Mouse (Mus musculus) kidney, postnatal 25 days (tissue): ENCODE measurements around the gene Clic4.
"Not testable (repeated sequence)": the region's sequence is repeated elsewhere in the genome, so short reads cannot be mapped to it uniquely, and the experiment has no call there.

Source experiments
- DNase-seq, 2 experiments: peaks; one replicate each; pipeline ENCODE4 v3.0.0; 2021; ENCODE audit warnings: mixed read lengths in 2 of 2

Clic4 gene

DNA sequence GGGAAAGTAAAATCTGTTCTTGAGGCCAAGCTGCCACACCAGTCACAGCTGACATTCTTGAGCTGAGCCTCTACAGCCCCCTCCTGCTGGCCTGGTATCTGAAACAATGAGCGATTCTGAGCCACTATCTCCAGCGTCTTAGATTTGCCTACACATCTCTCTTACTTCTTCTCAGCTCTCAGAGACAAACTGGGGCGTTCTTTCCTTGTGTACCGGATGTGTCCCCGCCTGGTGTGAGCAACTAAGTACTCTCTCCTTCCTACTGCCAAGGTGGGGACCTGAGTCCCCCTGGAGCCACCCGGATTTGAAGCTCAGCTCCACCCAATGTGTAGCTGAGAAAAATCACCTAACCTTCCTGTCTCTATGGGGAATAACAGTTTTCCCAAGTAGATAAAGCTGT, 19.2 kb upstream of the Clic4 start:
- no peak for DNase-seq

DNA sequence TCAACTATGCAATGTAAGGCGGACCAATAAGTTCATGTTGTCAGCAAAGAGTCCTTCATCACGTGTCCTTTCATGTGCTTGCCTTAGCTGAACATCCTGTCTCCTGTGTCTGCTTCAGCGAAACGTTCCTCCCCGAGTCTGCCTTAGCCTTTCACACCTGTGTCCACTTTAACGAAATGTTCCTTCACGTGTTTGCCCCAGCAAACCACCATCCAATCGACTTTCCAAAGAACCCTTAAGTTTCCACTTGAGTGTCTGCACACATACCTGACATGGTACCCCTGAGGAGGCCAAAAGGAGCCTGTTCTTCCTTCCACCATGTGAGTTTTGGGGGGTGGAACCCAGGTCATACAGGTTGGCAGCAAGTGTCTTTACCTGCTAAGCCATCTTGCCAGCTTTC, 18.6 kb upstream of the Clic4 start:
- no peak for DNase-seq

DNA sequence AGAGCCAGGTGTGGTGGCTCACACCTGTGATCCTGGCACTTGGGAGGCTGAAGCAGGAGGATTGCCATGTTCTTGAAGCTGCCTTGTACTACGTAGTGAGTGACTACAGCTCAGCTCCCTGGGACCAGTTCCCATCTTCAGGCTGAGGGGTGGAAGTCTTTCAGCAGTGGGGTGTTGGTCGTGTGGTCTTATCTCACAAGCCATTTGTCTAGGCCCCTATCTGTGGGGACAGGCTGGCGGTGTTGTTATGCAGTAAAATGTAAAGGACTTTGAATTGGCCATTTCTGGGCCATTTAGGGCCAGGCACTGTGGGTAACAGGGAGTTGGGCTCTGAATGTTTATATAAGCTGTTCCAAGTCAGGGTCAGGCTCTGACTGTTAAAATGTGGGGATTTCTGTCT, 15.4 kb upstream of the Clic4 start:
- DNase-seq, result no peak

DNA sequence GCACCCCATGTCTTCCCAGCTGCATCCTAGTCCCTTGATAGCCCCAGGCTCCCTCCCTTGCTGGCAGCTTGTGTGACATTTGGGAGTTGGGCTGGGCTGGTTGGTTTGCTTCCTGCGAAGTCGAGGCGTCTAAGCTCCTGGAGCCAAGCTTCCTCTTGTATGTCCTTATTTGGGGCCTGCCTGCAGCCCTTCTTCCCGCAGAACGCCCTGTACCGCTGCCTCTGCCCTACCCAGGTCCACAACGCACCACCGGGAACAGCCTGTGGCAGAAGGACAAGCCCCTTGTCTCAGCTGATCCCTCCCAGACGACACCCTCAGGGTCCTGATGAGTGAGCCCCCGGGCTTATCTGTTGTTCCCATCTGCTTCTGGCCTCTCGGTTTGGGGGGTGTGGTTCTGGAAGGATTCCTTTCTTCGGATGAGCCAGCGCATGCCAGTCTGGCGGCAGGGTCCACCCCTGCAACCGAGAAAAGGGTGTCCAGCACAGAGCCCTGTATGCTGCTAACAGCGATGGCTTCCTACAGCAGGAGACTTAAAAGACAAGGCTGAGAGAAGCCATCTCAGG, 14.3 kb upstream of the Clic4 start:
- DNase-seq, result peak; percentile 41 to 81

DNA sequence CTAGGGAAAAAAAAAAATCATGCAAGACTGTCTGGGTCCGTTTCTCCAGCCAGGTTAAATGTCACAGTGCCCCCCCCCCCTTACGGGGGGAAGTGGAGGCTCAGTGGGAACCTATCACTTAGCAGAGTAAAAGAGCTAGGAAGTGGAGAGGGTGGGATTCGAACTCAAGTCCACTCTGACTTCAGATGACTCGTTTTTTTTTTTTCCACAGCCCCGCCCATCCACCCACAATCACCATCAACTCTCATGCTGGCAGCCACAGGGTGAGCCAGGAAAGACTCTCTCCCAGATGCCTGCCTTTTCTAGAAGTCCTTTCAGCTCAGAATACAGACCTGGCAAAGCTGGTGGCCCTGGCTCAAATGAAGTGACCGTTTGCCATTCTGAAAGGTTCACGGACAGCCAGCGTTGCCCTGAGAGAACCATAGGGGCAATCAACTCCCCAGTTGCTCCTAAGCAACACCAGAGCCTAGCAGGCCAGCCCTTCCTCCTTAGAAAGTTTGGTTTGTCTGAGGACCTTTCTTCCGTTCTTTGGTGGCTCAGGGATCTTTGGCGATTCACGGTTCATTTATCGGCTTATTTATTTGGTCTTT, 13.5 kb upstream of the Clic4 start:
- DNase-seq, result no peak

DNA sequence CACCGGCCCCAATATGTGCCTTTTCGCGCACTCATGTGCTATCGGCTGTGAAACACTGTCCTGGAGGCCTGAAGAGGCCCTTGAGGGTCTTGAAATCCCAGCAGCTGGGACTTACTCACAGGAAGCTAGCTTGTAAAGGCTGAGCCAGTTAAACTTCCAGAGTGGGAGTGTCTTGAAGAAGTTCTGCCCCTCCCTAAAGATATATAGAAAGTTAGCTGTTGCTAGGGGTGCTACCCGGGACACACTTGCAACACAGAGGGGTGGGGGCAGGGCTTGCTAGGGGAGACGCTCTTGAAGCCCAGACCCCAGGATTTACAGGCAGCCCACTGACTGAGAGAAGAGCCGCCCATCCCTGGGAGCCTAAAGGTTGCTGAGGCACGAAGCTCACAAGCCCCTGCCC, 12.8 kb upstream of the Clic4 start:
- DNase-seq, result no peak

DNA sequence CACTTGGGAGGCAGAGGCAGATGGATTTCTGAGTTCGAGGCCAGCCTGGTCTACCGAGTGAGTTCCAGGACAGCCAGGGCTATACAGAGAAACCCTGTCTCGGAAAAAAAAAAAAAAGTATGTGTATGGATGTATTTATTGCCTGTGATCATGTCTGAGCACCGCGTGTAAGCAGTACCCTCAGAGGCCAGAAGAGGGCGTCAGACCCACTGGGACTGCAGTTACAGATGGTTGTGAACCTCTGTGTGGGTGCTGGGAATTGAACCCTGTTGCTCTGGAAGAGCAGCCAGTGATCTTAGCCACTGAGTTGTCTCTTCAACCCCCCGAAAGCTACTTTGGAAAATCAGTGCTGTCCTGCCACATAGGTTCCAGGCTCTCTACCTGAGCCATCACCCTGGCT, 11.3 kb upstream of the Clic4 start:
- no peak for DNase-seq

DNA sequence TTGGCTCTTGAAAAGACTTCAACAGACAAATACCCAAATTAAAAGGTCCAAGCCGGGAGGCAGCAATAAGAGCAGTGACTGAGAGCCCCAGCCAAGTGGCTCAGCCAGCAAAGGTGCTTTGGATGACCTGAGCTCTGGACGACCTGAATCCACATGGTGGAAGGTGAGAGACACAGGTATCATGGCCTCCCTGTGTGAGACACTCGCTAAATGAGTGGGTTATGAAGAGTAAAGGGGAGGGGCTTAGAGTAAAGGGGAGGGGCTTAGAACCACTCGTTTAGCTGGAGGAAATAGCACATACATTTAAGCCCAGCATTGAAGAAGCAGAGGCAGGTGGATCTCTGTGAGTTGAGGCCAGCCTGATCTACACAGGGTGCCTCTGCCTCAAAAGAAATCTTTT, 10.8 kb upstream of the Clic4 start:
- no peak for DNase-seq

DNA sequence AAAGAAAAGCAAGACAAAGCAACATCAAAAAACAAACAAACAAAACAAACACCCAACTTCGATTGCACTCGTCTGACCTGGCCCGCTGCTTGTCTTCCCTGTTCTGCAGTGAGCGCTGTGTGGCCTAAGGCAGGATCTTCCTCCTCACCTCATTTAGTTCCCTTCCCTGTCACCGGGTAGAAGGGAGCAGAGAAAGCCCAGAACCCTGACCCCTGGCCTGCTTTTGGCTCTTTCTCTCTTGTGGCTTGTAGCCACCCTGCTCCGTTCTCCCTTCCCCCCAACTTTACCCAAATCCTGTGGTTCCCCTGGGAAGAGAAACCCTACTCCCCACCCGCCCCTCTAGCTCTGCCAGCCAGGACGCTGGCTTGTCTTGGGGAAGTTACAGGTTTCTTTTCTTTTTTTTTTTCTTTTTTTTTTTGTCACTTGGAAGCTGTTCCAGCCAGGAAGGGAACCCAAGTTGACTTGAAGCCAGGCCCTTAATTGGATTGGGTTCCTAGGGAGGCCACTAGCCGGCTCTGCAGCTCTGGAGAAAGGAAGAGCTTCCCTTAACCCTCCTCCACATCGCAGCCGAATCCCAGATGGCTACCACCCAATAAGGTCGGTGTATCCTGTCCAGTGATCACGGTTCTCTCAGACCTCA, 10.2 kb upstream of the Clic4 start:
- DNase-seq, result peak; percentile 65 to 82

DNA sequence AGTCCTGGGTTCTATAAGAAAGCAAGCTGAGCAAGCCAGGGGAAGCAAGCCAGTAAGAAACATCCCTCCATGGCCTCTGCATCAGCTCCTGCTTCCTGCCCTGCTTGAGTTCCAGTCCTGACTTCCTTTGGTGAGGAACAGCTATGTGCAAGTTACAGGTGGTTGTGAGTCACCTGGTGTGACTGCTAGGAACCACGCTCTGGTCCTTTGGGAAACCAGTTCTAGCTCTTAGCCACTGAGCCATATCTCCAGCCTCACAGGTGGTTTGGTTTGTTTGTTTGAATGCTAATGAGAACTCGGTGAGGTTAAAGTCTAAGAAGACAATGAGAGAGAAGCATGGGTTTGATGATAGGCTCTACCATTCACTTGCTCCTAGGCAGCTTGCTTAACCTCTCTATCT, 7.4 kb upstream of the Clic4 start:
- DNase-seq, result not testable (repeated sequence)

DNA sequence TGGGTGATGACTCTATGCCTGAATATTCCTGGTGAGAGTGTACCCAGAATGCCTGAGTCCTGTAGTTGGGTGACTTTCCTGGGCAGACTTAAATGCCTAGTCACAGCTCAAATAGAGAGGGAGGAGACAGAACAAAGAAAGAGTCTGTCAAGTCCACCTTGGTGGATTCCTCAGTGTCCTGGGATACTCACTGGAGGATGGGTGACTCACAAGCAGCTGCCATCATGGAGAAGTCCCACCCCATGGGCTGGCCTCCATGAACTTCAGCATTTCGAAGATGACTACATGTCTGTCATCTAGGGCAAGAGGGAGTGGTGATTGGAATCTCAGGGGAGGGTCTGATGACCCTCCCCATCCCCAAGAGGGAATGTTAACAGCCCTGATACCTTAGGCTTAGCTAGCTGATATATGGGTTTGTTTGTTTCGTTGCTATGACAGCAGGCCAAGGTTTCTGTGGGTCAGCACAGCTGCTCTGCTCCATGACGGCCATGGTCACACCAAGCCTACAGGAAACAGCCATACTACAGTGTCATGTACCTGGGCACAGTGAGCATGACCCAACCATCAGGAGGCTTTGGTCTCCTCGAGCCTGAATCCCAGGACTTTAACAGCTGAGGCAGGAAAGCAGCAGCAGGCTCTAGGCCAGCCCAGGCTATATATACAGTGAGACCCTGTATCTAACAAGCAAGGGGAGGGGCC, 4.2 kb upstream of the Clic4 start:
- DNase-seq, result no peak

DNA sequence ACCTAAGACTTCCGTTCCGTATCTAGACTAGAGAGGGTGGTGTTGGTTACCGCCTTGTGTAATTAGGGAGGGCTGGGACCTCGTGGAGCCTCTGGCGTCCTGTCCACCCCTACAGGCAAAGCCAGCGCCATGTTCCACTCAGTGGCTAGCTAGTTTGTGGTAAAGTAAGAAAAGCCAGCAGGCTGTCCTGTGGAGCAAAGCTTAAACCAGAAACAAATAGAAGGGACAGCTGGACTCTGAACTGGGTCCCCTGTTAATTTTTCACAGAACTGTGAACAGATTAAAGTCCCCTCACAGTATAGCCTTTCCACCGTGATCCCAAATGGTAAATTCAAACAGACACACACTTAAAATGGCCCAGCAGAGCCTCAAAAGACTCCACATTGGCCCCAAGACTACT, 2.1 kb upstream of the Clic4 start:
- peak; percentile 64 to 78 for DNase-seq

DNA sequence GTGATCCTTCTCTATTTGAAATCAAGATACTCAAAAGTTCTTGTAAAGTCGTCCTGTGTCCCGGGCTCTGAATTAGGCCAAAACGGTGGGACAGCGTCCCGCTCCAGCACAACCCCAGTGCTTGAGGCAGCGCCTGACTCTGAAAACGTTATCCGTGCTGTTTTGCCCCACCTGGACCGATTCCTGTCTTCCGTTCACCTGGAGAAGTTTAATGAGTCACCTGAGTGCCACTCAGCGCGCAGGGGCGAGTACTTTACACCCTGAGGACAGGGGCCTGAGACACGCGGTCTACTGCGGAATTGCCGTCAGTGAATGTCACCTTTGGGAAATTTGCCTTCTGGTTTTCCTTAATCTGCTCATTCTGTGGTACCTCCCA, 681 bp upstream of the Clic4 start:
- peak; percentile 70 to 87 for DNase-seq

DNA sequence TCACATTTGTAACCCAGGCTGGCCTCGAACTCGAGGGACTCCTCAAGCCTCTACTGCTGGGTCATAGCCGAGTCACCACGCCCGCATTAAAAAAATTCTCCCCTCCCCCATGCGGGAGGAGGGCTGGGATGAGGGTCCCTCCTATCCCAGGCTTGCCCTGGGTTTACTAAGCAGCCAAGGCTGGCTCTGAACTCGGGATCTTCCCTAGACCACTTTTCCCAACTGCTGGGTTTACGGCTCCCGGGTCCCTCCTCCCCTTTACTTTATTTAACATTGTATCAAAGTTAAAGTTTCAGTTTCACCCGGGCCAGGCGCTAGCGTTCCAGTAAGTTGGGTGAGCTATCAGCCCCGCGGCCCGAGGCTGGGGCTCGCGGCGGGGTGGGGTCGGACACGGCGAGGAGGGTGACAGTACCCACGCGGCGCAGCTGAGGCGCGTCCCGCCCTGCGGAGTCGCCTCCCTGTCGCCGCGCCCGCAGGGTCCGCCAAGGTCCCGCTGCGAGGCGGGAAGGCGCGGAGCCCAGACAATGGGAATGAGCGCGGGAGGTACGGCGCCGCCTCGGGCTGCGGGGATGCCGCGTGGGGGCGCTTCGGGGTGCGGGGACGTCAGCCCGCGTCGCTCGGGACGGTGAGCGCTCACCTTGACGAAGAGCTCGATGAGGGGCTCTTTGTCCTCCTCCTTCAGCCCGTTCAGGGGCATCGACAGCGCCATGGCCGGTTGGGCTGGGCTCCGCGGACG, 565 bp downstream of the Clic4 start:
- DNase-seq, result peak; percentile 75 to 87

DNA sequence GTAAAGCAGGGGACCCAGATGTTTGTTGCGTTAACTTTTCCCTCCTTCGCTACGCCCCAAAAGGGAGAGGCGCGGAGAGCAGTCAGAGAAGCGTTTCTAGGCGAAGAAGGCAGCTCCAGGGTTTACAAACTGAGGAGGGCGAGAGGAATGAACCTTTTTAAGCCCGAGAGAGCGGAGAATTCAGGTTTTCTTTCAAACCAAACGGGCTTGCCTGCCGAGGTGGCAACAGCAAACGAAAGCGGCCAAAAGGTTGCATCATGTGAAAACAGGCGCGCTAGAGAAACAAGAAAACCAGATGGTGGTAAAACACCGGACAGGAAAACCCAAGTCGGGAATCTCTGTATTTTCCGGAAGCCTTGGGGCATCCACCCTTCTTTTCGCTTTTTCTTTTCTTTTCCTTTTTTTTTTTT, 1.2 kb downstream of the Clic4 start:
- no peak for DNase-seq

DNA sequence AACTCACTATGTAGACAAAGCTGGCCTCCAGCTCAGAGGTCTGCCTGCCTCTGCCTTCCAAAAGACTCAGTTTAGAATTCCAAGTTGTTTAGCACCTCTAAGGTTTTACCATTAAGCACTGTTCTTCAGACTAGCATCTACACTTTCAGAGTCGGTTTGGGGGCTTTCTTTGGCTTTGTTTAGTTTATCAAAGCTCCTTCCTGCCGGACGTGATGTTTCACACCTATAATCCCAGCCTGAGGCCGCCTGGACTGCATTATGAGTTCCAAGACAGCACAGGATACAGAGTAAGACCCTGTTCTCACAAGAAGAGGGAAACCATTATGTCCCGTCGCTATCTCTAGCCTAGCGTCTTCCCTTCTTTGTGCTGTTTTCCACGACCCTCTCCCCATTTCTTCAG, 2.1 kb downstream of the Clic4 start:
- peak in 1 of 2 experiments; percentile 19 for DNase-seq

DNA sequence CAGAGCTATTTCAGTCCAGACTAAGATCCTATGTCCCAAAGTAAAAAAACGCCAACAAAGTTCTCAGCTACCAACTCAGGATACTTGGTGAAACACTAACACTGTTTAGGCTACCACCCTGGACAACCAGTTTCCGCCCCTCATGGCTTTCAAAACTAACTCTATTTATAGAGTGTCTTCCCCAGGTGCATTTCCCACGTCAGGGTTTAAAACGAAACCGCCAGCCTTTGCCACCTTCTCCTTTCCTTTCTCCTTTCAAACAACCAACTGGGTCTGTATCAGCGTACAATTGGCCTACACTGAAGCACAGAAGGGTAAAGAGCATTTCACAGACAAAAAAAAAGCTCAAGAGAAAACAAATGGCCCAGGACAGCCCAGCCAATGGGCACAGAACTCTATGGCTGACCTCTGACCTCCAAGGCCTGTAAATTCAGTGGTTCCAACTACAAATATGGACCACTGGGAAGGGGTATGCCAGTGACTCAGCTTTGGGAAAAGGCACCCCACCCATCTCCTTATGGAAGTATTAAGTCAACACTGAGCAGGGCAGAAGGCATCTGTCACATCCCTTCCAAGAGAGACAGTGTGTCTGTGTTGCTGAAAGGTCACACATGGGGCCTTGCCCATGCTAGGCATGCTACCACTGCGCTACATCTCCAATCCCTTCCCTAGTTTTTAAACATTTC, 2.8 kb downstream of the Clic4 start:
- peak in 1 of 2 experiments; percentile 38 for DNase-seq

DNA sequence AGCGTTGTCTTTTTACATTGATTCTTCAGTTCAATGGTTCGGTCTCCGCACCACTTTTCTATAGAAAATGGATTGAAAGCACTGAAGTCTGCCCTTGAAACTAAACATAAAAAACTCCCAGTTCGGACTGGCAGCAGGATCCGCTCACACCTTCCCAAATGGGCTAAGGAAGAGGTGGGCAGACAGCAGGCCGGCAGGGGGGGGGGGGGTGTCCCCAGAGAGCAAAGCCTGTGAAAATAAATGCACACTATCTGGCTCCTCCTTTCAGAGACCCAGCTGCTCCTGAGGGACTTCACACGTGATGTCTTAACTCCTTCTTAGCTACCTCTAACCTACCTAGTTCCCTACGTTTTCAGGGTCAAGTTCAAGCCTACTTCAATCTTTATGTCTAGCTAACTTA, 5.1 kb downstream of the Clic4 start:
- DNase-seq, result no peak

DNA sequence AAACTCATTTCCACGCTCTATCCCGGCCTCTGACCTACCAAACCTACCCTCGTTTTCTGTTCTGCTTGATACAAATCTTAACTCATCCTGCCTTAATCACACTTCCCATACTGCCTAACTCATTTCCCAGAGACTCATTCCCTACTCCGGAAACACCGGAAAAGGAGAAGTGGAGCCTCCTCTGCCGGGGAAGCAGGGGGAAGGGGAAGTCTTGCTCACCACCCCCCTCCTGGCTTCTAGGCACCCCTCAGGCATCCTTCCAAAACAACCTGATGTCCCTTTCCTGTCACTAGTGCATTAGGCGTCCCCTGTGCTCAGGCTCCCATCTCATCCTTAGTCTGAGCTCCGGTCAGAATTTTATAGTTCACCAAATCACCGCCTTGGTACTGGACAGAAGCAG, 5.6 kb downstream of the Clic4 start:
- peak; percentile 61 to 75 for DNase-seq

DNA sequence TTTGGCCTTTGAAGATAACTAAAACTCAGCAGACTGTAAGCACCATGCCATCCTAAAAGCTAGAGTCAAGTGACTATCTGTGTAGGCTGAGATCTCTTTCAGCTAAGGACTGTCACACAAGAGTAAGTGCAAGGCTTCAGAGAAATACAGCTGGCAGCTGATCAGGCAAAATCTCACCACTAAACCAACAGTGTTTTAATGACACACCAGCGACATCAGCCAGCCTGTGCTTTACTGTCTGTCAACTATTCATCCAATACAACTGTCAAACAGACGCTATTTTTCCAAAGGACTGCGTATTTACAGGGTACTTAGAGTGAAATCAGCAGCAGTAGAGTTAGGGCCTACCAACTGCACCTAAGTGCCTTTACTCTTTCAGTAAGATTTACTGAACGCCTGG, 12.2 kb downstream of the Clic4 start:
- no peak for DNase-seq

DNA sequence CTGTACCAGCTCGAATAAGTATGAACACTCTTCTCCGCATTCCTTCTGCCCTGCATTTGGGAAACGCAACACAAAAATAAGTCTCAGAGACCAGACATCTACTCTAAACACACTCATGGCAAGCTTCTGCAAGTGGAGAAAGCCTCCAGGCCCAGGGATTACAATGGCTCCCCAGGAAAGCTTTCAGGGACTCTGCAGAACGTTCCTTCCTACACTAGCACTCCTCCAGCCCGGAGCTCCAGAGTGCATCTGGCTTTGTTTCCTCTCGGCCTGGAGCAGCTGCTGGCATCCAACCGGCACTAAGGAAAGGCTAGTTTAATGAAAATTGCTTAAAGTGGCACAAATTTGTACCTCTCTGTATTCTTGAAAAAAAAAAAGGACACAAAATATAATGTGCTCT, 14.1 kb downstream of the Clic4 start:
- peak; percentile 35 to 53 for DNase-seq

DNA sequence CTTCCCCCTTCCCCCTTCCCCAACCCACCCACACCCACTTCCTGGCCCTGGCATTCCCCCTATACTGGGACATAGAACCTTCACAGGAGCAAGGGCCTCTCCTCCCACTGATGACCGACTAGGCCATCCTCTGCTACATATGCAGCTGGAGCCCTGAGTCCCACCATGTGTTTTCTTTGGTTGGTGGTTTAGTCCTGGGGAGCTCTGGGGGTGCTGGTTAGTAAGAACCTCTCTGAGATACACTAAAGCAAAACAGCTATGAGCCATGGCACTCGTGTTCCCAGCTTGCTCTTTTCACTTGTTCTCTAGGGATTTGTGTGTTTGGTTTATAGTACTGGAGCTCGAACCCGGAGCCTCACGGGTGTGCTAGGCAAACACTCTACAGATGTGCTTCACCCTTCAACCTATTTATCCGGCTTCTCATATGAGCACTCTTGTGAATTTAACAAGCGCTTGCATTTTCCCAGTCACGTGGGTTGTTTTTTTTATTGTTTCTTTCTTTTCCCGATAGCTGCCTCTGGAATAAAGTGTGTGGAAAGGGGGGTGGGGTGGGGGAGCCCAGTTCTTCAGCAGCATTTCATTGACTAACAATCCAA, 14.6 kb downstream of the Clic4 start:
- DNase-seq, result no peak
